Mouse (Mus musculus) mouse trophoblast stem cell (cell line): ENCODE measurements around the gene Taf1a.

Experiments used
- in situ Hi-C, 2 experiments: fragments of 300-500 bp; cut with MseI, MboI; formaldehyde crosslinking; loops; 2 replicates in 1 of 2; 3 replicates in 1 of 2; pipeline ENCODE4 v1.15.1; 2025

The Taf1a gene

DNA sequence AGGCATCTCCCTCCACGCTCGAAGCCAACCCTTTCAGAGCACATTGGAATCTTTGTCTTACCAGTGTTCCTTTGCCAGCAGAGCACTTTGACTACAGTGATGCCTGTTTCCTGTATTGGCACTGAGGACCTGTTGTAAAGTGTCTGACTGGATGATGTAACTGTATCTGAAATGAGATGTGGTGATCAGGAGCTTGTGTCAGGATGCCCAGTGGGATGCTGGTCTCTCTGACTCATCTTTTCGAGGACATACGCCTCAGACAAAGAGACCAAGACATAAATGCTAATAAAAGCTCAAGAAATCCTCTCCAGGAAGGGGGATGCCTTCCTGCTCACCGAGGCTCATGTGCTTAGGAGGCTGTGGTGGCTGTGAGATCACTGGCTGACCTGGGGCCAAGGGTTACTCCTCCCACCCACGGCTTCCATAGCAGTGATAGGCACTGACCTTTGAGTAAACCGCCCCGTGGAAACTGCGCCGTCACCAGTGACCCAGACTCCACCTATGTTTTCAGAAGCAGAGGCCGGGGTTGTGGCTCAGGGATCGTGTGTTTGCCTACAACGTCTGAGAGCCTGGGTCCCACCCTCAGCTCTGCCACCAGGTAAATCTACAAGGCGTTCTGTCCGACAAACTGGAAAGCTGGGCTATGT lies 25.4 kb downstream of the Taf1a start:
- in situ Hi-C loops, result no loop called here

DNA sequence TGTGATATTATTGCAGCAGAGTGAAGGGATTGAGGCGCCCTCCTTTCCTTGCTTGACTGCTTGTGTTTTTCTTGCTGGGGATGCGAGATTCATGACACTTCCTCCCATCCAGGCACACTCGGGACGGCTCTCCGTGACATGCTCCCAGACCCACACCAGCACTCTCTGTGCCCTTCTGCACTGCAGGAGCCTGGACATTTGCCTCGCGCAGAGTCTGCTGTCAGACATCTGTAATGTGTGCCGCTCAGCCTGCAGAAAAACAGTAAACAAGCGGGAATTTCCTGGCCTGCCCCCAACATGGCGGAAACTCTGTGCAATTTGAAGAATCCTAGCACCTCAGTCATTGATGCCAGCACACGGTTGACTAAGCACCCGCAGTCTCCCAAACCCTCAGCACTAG lies 29.1 kb downstream of the Taf1a start, which contains the start of gene Hhipl2:
Gene Hhipl2 (plus strand): TSS at position 343 of the 400 bp plus-strand sequence.
- in situ Hi-C loops, result no loop called here

DNA sequence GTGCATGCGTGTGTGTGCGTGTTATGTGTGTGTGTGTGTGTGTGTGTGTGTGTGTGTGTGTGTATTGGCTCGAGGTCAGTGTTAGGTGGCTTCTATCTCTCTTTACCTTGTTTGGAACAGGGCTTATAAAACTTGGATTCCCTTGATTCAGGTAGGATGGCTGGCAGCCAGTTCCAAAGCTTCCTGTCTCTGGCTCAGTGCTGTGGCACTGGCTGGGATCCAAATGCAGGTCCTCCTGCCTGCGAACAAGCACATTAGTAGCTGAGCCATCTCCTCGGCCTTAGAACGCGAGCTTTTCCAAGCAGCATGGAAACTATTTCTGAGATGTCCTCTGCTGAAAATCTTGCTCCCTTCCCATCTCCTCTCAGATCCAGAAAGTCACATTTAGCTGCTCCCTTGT lies 31.0 kb downstream of the Taf1a start:
- in situ Hi-C loops, result no loop called here

DNA sequence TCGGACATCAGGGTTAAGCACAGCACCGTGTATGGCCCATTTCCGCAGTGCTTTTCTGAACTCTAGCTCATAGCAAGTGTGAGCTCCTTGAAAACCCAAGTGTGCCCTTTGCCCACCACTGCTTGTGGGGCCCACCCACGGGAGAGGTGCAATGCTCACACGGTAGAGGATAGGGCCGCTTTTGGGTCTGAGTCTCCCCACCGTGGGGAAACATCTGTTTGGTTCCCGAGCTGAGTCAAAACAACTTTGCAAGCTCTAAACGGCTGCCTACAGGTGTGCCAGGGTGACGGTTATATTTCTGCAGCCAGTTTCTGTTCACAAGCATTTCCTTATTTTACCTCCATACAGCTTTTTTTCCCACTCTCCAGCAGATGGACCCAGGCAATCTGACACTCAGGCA lies 31.5 kb downstream of the Taf1a start:
- in situ Hi-C loops, result no loop called here

GRCm38 (mm10) chr1:183424100-183424499 lies 35.3 kb downstream of the Taf1a start:
- in situ Hi-C loops, result no loop called here

DNA sequence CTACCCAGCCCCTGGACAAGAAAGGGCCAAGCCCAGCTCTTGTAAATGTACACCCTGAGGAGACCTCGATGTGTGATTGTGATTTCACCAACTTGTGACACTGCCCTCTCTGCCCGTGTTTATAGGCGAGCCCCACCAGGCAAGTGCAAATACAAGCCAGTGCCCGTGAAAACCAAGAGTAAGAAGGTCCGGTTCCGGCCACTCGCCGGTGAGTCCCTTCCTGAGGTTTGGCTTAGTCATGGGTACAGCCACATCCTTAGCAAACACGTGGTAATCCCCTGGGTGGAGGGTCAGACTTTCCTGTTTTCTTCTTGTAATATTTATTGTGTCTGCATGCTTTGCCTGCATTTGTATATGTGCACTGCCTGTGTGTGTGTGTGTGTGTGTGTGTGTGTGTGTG lies 46.1 kb downstream of the Taf1a start:
- in situ Hi-C loops, result no loop called here

GRCm38 (mm10) chr1:183439036-183439435 lies 50.3 kb downstream of the Taf1a start:
- in situ Hi-C loops, result no loop called here

GRCm38 (mm10) chr1:183442015-183442774 lies 53.4 kb downstream of the Taf1a start:
- in situ Hi-C loops, result no loop called here

DNA sequence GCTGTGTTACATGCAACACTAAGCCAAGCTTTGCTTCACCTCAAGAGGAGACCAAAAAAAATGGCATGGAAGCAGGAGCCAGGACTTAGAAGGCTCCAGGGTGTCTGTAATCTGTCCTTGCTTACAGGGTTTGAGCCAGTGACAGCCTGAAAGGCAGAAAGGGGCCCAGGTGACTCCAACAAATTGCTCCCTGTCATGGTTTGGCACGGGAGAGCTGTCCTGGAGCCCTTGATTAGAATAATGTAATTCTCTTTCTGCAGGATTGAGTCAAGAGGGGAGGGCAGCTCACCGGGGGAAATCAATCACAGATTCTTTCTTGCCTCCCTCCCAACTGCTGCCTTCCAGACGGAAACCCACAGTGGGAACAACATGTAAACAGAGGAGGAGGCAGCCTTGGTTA lies 64.3 kb downstream of the Taf1a start:
- in situ Hi-C loops, result no loop called here
